Mouse (Mus musculus): ENCODE data around the gene Gpbp1.

- TF ChIP-seq CTCF (IDR thresholded peaks at IDR 0.05; ENCODE audit: control insufficient read depth, insufficient read depth, insufficient replicate concordance, low read depth, low read length) (no peak), POLR2A (IDR thresholded peaks at IDR 0.05; ENCODE audit: control insufficient read depth, low read depth, low read length) (no peak)
Measured at GRCm38 (mm10) chr13:111394341-111394740, 95.6 kb downstream of the Gpbp1 start.

Measured in testis, adult 2 months (tissue).